Mouse (Mus musculus) spleen, adult 2 months (tissue): Measurements from ENCODE around the gene Pcdh7. TPM values are rescaled to one million over a fixed set of nuclear protein-coding genes. Genes with fewer than 3 reads are reported as not detected.

Experiments
- DNase-seq, 2 experiments: peaks; one replicate each; pipeline versions ENCODE4 v3.0.0 to v3.0.0-alpha.2; 2012 to 2021; ENCODE audit warnings: low spot score in 2 of 2, low read depth in 1 of 2
- H3K27ac ChIP-seq: fragments of 200-500 bp; 2 replicates; pipeline ENCODE4 v1.5.1; 2012; ENCODE audit warnings: low read length, inconsistent platforms; ENCODE audit not compliant: insufficient read depth
- H3K27me3 ChIP-seq: fragments of 200-500 bp; 2 replicates; pipeline ENCODE4 v1.6.1; 2012; ENCODE audit warnings: mild to moderate bottlenecking, moderate library complexity, low read length, inconsistent platforms; ENCODE audit not compliant: control insufficient read depth, insufficient read depth
- H3K36me3 ChIP-seq: fragments of 200-500 bp; 2 replicates; pipeline ENCODE4 v1.6.1; 2012; ENCODE audit warnings: mild to moderate bottlenecking, low read length, inconsistent platforms; ENCODE audit not compliant: control insufficient read depth, insufficient read depth
- H3K4me1 ChIP-seq: fragments of 200-500 bp; 2 replicates; pipeline ENCODE4 v1.6.1; 2011; ENCODE audit warnings: inconsistent platforms; ENCODE audit not compliant: control insufficient read depth, insufficient read depth, insufficient read length
- H3K4me3 ChIP-seq: fragments of 200-500 bp; 2 replicates; pipeline ENCODE4 v1.5.1; 2011; ENCODE audit warnings: mild to moderate bottlenecking, inconsistent platforms; ENCODE audit not compliant: insufficient read depth, insufficient read length; ENCODE audit errors: extremely low read depth
- CTCF ChIP-seq: fragments of 200-500 bp; IDR thresholded peaks from 2 replicates; pipeline ENCODE4 v1.5.1; 2011; ENCODE audit warnings: mild to moderate bottlenecking, inconsistent platforms; ENCODE audit not compliant: insufficient read depth, insufficient read length, insufficient replicate concordance; ENCODE audit errors: extremely low read depth
- POLR2A ChIP-seq: fragments of 200-500 bp; IDR thresholded peaks from 2 replicates; pipeline ENCODE4 v1.6.1; 2011; ENCODE audit warnings: low read depth, low read length, inconsistent platforms
- WGBS: fragments of 180-500 bp; shearing (Covaris S2); methylation state at CpG from one replicate; pipeline ENCODE4 v1.1.7; 2018; 5-methylcytosine and 5-hydroxymethylcytosine counted together
- polyA plus RNA-seq: library from polyadenylated mRNA; depleted of rRNA; stranded (reverse); fragments of >200 nt; gene quantifications from 2 replicates; pipeline ENCODE4 v1.2.3, GENCODE M21; 2012

Gene Pcdh7
- polyA plus RNA-seq, 1 experiment = 2.8 TPM

GRCm38 (mm10) chr5:57721927-57722326 lies 4.2 kb downstream of the Pcdh7 start:
- WGBS = 69% methylated on average over 6 of the region's 6 CpGs
- Histone ChIP-seq H3K27ac (no peak overlapping the region), H3K36me3 (no peaks in the 10 kb centered on the region), H3K4me3 (no peak overlapping the region), H3K4me1 (peaks cover 4% of the 10 kb centered on the region), H3K27me3 (peaks cover 20% of the 10 kb centered on the region)
- TF ChIP-seq POLR2A (no peak), CTCF (no peak)
- no peak for DNase-seq

GRCm38 (mm10) chr5:57733451-57733850 lies 15.7 kb downstream of the Pcdh7 start:
- Histone ChIP-seq H3K4me1 (no peaks in the 10 kb centered on the region), H3K36me3 (no peaks in the 10 kb centered on the region), H3K27me3 (no peaks in the 10 kb centered on the region), H3K27ac (no peak overlapping the region), H3K4me3 (no peak overlapping the region)
- no peak for TF ChIP-seq CTCF
- TF ChIP-seq POLR2A = no peak
- no peak for DNase-seq
- 86% methylated on average over 1 of the region's 1 CpGs for WGBS

GRCm38 (mm10) chr5:57735723-57736122 lies 18.0 kb downstream of the Pcdh7 start:
- 17% methylated on average over 6 of the region's 6 CpGs for WGBS
- Histone ChIP-seq H3K36me3 (no peaks in the 10 kb centered on the region), H3K4me3 (no peak overlapping the region), H3K4me1 (no peaks in the 10 kb centered on the region), H3K27ac (no peak overlapping the region), H3K27me3 (no peaks in the 10 kb centered on the region)
- no peak for DNase-seq
- TF ChIP-seq POLR2A (no peak), CTCF (no peak)

- no peak for DNase-seq
Observed at GRCm38 (mm10) chr5:57742924-57743323, 25.2 kb downstream of the Pcdh7 start.

GRCm38 (mm10) chr5:57743956-57744661 lies 26.3 kb downstream of the Pcdh7 start:
- H3K4me1 ChIP-seq = no peaks in the 10 kb centered on the region
- no peak overlapping the region for H3K4me3 ChIP-seq
- 74% methylated on average over 2 of the region's 2 CpGs for WGBS
- H3K36me3 ChIP-seq = no peaks in the 10 kb centered on the region
- TF ChIP-seq CTCF = no peak
- TF ChIP-seq POLR2A = no peak
- no peaks in the 10 kb centered on the region for H3K27me3 ChIP-seq
- no peak for DNase-seq
- H3K27ac ChIP-seq = no peak overlapping the region

More at GRCm38 (mm10) chr5:57742924-57743323, 25.2 kb downstream of the Pcdh7 start:
- H3K36me3 ChIP-seq = no peaks in the 10 kb centered on the region
- H3K27me3 ChIP-seq = no peaks in the 10 kb centered on the region
- TF ChIP-seq POLR2A = no peak
- TF ChIP-seq CTCF = no peak
- no peak overlapping the region for H3K27ac ChIP-seq
- H3K4me1 ChIP-seq = no peaks in the 10 kb centered on the region
- no peak overlapping the region for H3K4me3 ChIP-seq
- WGBS = 18% methylated on average over 6 of the region's 6 CpGs

- H3K4me3 ChIP-seq = no peak overlapping the region
- no peak for TF ChIP-seq POLR2A
- TF ChIP-seq CTCF = no peak
- no peaks in the 10 kb centered on the region for H3K4me1 ChIP-seq
- WGBS = 48% methylated on average over 1 of the region's 1 CpGs
- H3K36me3 ChIP-seq = no peaks in the 10 kb centered on the region
- no peak for DNase-seq
- no peak overlapping the region for H3K27ac ChIP-seq
- H3K27me3 ChIP-seq = no peaks in the 10 kb centered on the region
Observed at GRCm38 (mm10) chr5:57745879-57746278, 28.1 kb downstream of the Pcdh7 start.

GRCm38 (mm10) chr5:57750320-57750719 lies 32.6 kb downstream of the Pcdh7 start:
- Histone ChIP-seq H3K4me1 (no peaks in the 10 kb centered on the region), H3K27me3 (no peaks in the 10 kb centered on the region), H3K27ac (no peak overlapping the region), H3K4me3 (no peak overlapping the region), H3K36me3 (no peaks in the 10 kb centered on the region)
- no peak for TF ChIP-seq POLR2A
- TF ChIP-seq CTCF = no peak
- no peak for DNase-seq
- WGBS = 90% methylated on average over 1 of the region's 1 CpGs
